Mouse (Mus musculus): Measurements from ENCODE around the gene Trmt44. TPM values are rescaled to one million over a fixed set of nuclear protein-coding genes. Genes with fewer than 3 reads are reported as not detected.

Trmt44 gene
- total and polyA plus RNA-seq, 2 experiments = 2.1 to 2.6 TPM

- Histone ChIP-seq H3K4me1 (ENCODE audit: control insufficient read depth, insufficient read depth, low read length) (no peaks in the 10 kb centered on the region), H3K27me3 (ENCODE audit: control insufficient read depth, insufficient read depth, low read length) (no peaks in the 10 kb centered on the region), H3K79me2 (ENCODE audit: control insufficient read depth, insufficient read depth, low read length) (no peaks in the 10 kb centered on the region), H3K27ac (replicated peaks; ENCODE audit: insufficient read depth, low read depth, low read length) (no peak overlapping the region), H3K36me3 (ENCODE audit: control insufficient read depth, insufficient read depth, low read length) (no peaks in the 10 kb centered on the region), H3K4me3 (ENCODE audit: insufficient read depth, low read depth, low read length) (no peak overlapping the region), H3K9ac (ENCODE audit: low read depth, low read length) (no peak overlapping the region)
- TF ChIP-seq POLR2A (IDR thresholded peaks at IDR 0.05; ENCODE audit: extremely low read depth, insufficient read depth, low read length) (no peak), CTCF (IDR thresholded peaks at IDR 0.05; ENCODE audit: low read depth, low read length) (no peak)
- no peak for DNase-seq (ENCODE audit: extremely low read depth, low read depth, low spot score)
- 67% methylated on average over 3 of the region's 3 CpGs for WGBS
Observed at GRCm38 (mm10) chr5:35536271-35536670, 38.6 kb downstream of the Trmt44 start.

GRCm38 (mm10) chr5:35531586-35531985 lies 43.3 kb downstream of the Trmt44 start:
- H3K4me1 ChIP-seq (ENCODE audit: control insufficient read depth, insufficient read depth, low read length) = no peaks in the 10 kb centered on the region
- H3K27me3 ChIP-seq (ENCODE audit: control insufficient read depth, insufficient read depth, low read length) = no peaks in the 10 kb centered on the region
- no peaks in the 10 kb centered on the region for H3K79me2 ChIP-seq (ENCODE audit: control insufficient read depth, insufficient read depth, low read length)
- no peak for TF ChIP-seq POLR2A (IDR thresholded peaks at IDR 0.05; ENCODE audit: extremely low read depth, insufficient read depth, low read length)
- no peak for TF ChIP-seq CTCF (IDR thresholded peaks at IDR 0.05; ENCODE audit: low read depth, low read length)
- no peak overlapping the region for H3K9ac ChIP-seq (ENCODE audit: low read depth, low read length)
- 19% methylated on average over 10 of the region's 10 CpGs for WGBS
- DNase-seq (ENCODE audit: extremely low read depth, low read depth, low spot score) = peak; percentile 33
- H3K36me3 ChIP-seq (ENCODE audit: control insufficient read depth, insufficient read depth, low read length) = no peaks in the 10 kb centered on the region
- no peak overlapping the region for H3K27ac ChIP-seq (replicated peaks; ENCODE audit: insufficient read depth, low read depth, low read length)
- H3K4me3 ChIP-seq (ENCODE audit: insufficient read depth, low read depth, low read length) = no peak overlapping the region

GRCm38 (mm10) chr5:35530442-35530841 lies 44.4 kb downstream of the Trmt44 start:
- no peaks in the 10 kb centered on the region for H3K36me3 ChIP-seq (ENCODE audit: control insufficient read depth, insufficient read depth, low read length)
- DNase-seq (ENCODE audit: extremely low read depth, low read depth, low spot score) = no peak
- peak; percentile 67 for TF ChIP-seq CTCF (IDR thresholded peaks at IDR 0.05; ENCODE audit: low read depth, low read length)
- no peak for TF ChIP-seq POLR2A (IDR thresholded peaks at IDR 0.05; ENCODE audit: extremely low read depth, insufficient read depth, low read length)
- no peaks in the 10 kb centered on the region for H3K27me3 ChIP-seq (ENCODE audit: control insufficient read depth, insufficient read depth, low read length)
- 21% methylated on average over 4 of the region's 4 CpGs for WGBS
- H3K4me1 ChIP-seq (ENCODE audit: control insufficient read depth, insufficient read depth, low read length) = no peaks in the 10 kb centered on the region
- no peaks in the 10 kb centered on the region for H3K79me2 ChIP-seq (ENCODE audit: control insufficient read depth, insufficient read depth, low read length)
- H3K4me3 ChIP-seq (ENCODE audit: insufficient read depth, low read depth, low read length) = no peak overlapping the region
- no peak overlapping the region for H3K9ac ChIP-seq (ENCODE audit: low read depth, low read length)
- no peak overlapping the region for H3K27ac ChIP-seq (replicated peaks; ENCODE audit: insufficient read depth, low read depth, low read length)

GRCm38 (mm10) chr5:35525469-35526123 lies 49.3 kb downstream of the Trmt44 start, which contains the start of gene Cpz:
Gene Cpz, minus strand, starts transcription at chr5:35525698.
- no peak within 1 kb of the TSS for H3K9ac ChIP-seq (ENCODE audit: low read depth, low read length)
- DNase-seq (ENCODE audit: extremely low read depth, low read depth, low spot score) = no peak
- TF ChIP-seq POLR2A (IDR thresholded peaks at IDR 0.05; ENCODE audit: extremely low read depth, insufficient read depth, low read length) (no peak), CTCF (IDR thresholded peaks at IDR 0.05; ENCODE audit: low read depth, low read length) (no peak)
- no peaks in the 10 kb centered on the region for H3K4me1 ChIP-seq (ENCODE audit: control insufficient read depth, insufficient read depth, low read length)
- WGBS = 6% methylated on average over 29 of the region's 29 CpGs
- peak within 1 kb of the TSS; percentile 2; the same call in 1 of the 2 replicates for H3K4me3 ChIP-seq (ENCODE audit: insufficient read depth, low read depth, low read length)
- no peaks in the 10 kb centered on the region for H3K36me3 ChIP-seq (ENCODE audit: control insufficient read depth, insufficient read depth, low read length)
- no peaks in the 10 kb centered on the region for H3K79me2 ChIP-seq (ENCODE audit: control insufficient read depth, insufficient read depth, low read length)
- H3K27me3 ChIP-seq (ENCODE audit: control insufficient read depth, insufficient read depth, low read length) = no peaks in the 10 kb centered on the region
- no peak within 1 kb of the TSS for H3K27ac ChIP-seq (replicated peaks; ENCODE audit: insufficient read depth, low read depth, low read length)

- no peaks in the 10 kb centered on the region for H3K36me3 ChIP-seq (ENCODE audit: control insufficient read depth, insufficient read depth, low read length)
- no peaks in the 10 kb centered on the region for H3K4me1 ChIP-seq (ENCODE audit: control insufficient read depth, insufficient read depth, low read length)
- WGBS = 71% methylated on average over 2 of the region's 2 CpGs
- H3K27ac ChIP-seq (replicated peaks; ENCODE audit: insufficient read depth, low read depth, low read length) = no peak overlapping the region
- TF ChIP-seq POLR2A (IDR thresholded peaks at IDR 0.05; ENCODE audit: extremely low read depth, insufficient read depth, low read length) (no peak), CTCF (IDR thresholded peaks at IDR 0.05; ENCODE audit: low read depth, low read length) (no peak)
- no peaks in the 10 kb centered on the region for H3K79me2 ChIP-seq (ENCODE audit: control insufficient read depth, insufficient read depth, low read length)
- DNase-seq (ENCODE audit: extremely low read depth, low read depth, low spot score) = no peak
- no peak overlapping the region for H3K9ac ChIP-seq (ENCODE audit: low read depth, low read length)
- no peak overlapping the region for H3K4me3 ChIP-seq (ENCODE audit: insufficient read depth, low read depth, low read length)
- no peaks in the 10 kb centered on the region for H3K27me3 ChIP-seq (ENCODE audit: control insufficient read depth, insufficient read depth, low read length)
Observed at GRCm38 (mm10) chr5:35524381-35524780, 50.5 kb downstream of the Trmt44 start.

GRCm38 (mm10) chr5:35523735-35524134 lies 51.1 kb downstream of the Trmt44 start:
- TF ChIP-seq CTCF (IDR thresholded peaks at IDR 0.05; ENCODE audit: low read depth, low read length) = peak; percentile 66
- no peak for TF ChIP-seq POLR2A (IDR thresholded peaks at IDR 0.05; ENCODE audit: extremely low read depth, insufficient read depth, low read length)
- H3K4me1 ChIP-seq (ENCODE audit: control insufficient read depth, insufficient read depth, low read length) = no peaks in the 10 kb centered on the region
- DNase-seq (ENCODE audit: extremely low read depth, low read depth, low spot score) = peak; percentile 26
- H3K36me3 ChIP-seq (ENCODE audit: control insufficient read depth, insufficient read depth, low read length) = no peaks in the 10 kb centered on the region
- no peaks in the 10 kb centered on the region for H3K27me3 ChIP-seq (ENCODE audit: control insufficient read depth, insufficient read depth, low read length)
- WGBS = 2% methylated on average over 5 of the region's 5 CpGs
- no peak overlapping the region for H3K9ac ChIP-seq (ENCODE audit: low read depth, low read length)
- H3K27ac ChIP-seq (replicated peaks; ENCODE audit: insufficient read depth, low read depth, low read length) = no peak overlapping the region
- no peaks in the 10 kb centered on the region for H3K79me2 ChIP-seq (ENCODE audit: control insufficient read depth, insufficient read depth, low read length)
- no peak overlapping the region for H3K4me3 ChIP-seq (ENCODE audit: insufficient read depth, low read depth, low read length)
